Mouse (Mus musculus) kidney, embryonic 15.5 days (tissue): Measurements from ENCODE around the gene Emid1. TPM values are rescaled to one million over a fixed set of nuclear protein-coding genes. Genes with fewer than 3 reads are reported as not detected.
A peak's percentile ranks its signal among the peaks of the same experiment; 100 is the strongest.

Experiments used
- ATAC-seq: fragments of 200-750 bp; cut with Nextera tagmentation; replicated peaks from 2 replicates; pipeline ENCODE4 v1.8.0; 2017; ENCODE audit warnings: moderate TSS enrichment; ENCODE audit not compliant: low FRiP score
- H3K27ac ChIP-seq: fragments of 300-500 bp; sonication (generic); 2 replicates; pipeline ENCODE4 v1.5.1; 2015; ENCODE audit warnings: mild to moderate bottlenecking, inconsistent platforms
- H3K27me3 ChIP-seq: fragments of 300-500 bp; sonication (generic); 2 replicates; pipeline ENCODE4 v1.6.1; 2015; ENCODE audit warnings: inconsistent platforms
- H3K36me3 ChIP-seq: fragments of 300-500 bp; sonication (generic); 2 replicates; pipeline ENCODE4 v1.6.1; 2015; ENCODE audit warnings: inconsistent platforms
- H3K4me1 ChIP-seq: fragments of 300-500 bp; sonication (generic); 2 replicates; pipeline ENCODE4 v1.6.1; 2015; ENCODE audit warnings: inconsistent platforms
- H3K4me2 ChIP-seq: fragments of 300-500 bp; sonication (generic); 2 replicates; pipeline ENCODE4 v1.6.1; 2015; ENCODE audit warnings: moderate library complexity, mild to moderate bottlenecking, inconsistent platforms
- H3K4me3 ChIP-seq: fragments of 300-500 bp; sonication (generic); replicated peaks from 2 replicates; pipeline ENCODE4 v1.5.1; 2015; ENCODE audit warnings: mild to moderate bottlenecking, inconsistent platforms
- H3K9ac ChIP-seq: fragments of 300-500 bp; sonication (generic); 2 replicates; pipeline ENCODE4 v1.6.1; 2015; ENCODE audit warnings: mild to moderate bottlenecking, inconsistent platforms
- H3K9me3 ChIP-seq: fragments of 300-500 bp; sonication (generic); replicated peaks from 2 replicates; pipeline ENCODE4 v1.6.1; 2016; ENCODE audit warnings: inconsistent platforms
- WGBS: fragments of 180-500 bp; shearing (Covaris S2); methylation state at CpG from one replicate; pipeline ENCODE4 v1.1.7; 2015; ENCODE audit warnings: mixed read lengths; 5-methylcytosine and 5-hydroxymethylcytosine counted together
- polyA plus RNA-seq: library from polyadenylated mRNA; unstranded; fragments of >200 nt; fragmentation: Nextera tagmentation; extraction: Ambion mirVana; gene quantifications from 2 replicates; pipeline ENCODE4 v1.2.1, GENCODE M21; 2015

The Emid1 gene
- polyA plus RNA-seq, 1 experiment from 2014 or later, result 191 TPM

DNA sequence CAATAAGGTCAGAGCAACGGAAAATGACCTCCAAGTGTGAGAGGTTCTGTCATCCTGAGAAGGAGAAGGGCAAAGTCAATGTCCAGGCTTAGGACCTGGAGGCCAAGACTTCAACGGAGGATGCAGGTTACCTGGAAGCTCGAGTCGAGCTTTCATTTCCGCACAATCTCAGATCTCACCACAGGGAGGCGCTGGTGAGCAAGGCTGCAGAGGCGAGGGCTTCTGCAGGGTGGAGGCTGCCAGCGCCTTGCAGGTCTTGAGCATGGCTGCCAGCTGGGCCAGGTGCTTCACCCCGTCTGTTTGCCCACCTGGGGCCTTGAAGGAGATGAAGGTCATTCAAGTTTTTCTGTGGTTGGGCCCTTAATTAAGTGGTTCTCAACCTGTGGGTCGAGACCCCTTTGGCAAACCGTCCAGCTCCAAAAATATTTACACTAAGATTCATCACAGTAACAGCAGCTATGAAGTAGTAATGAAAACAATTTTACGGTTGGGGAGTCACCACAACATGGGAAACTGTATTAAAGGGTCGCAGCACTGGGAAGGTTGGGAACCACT lies 29.9 kb upstream of the Emid1 start:
- H3K4me1 ChIP-seq, result peaks cover 26% of the 10 kb centered on the region
- no peak overlapping the region for H3K4me2 ChIP-seq
- no peak overlapping the region for H3K4me3 ChIP-seq
- H3K9me3 ChIP-seq, result no peaks in the 10 kb centered on the region
- H3K9ac ChIP-seq, result no peak overlapping the region
- no peaks in the 10 kb centered on the region for H3K36me3 ChIP-seq
- no peaks in the 10 kb centered on the region for H3K27me3 ChIP-seq
- no peak for ATAC-seq
- WGBS, result 12% methylated on average over 13 of the region's 13 CpGs
- peak overlapping the region; percentile 73 for H3K27ac ChIP-seq

GRCm38 (mm10) chr11:5179391-5179790 lies 27.3 kb upstream of the Emid1 start:
- H3K4me3 ChIP-seq, result no peak overlapping the region
- H3K9ac ChIP-seq, result no peak overlapping the region
- H3K4me1 ChIP-seq, result peaks cover 21% of the 10 kb centered on the region
- H3K4me2 ChIP-seq, result no peak overlapping the region
- 40% methylated on average over 8 of the region's 8 CpGs for WGBS
- ATAC-seq, result no peak
- H3K27me3 ChIP-seq, result no peaks in the 10 kb centered on the region
- H3K9me3 ChIP-seq, result no peaks in the 10 kb centered on the region
- no peaks in the 10 kb centered on the region for H3K36me3 ChIP-seq
- no peak overlapping the region for H3K27ac ChIP-seq

- Histone ChIP-seq H3K9me3 (no peaks in the 10 kb centered on the region), H3K36me3 (no peaks in the 10 kb centered on the region), H3K27me3 (no peaks in the 10 kb centered on the region), H3K27ac (no peak overlapping the region), H3K4me1 (peaks cover 23% of the 10 kb centered on the region), H3K4me2 (no peak overlapping the region), H3K9ac (no peak overlapping the region), H3K4me3 (no peak overlapping the region)
- ATAC-seq, result no peak
- 69% methylated on average over 12 of the region's 12 CpGs for WGBS
Measured at GRCm38 (mm10) chr11:5177171-5177570, 25.1 kb upstream of the Emid1 start.

GRCm38 (mm10) chr11:5176685-5177084 lies 24.6 kb upstream of the Emid1 start:
- peaks cover 18% of the 10 kb centered on the region for H3K4me1 ChIP-seq
- H3K27me3 ChIP-seq, result no peaks in the 10 kb centered on the region
- no peak overlapping the region for H3K9ac ChIP-seq
- 68% methylated on average over 8 of the region's 8 CpGs for WGBS
- no peak overlapping the region for H3K4me3 ChIP-seq
- H3K9me3 ChIP-seq, result no peaks in the 10 kb centered on the region
- no peak overlapping the region for H3K4me2 ChIP-seq
- H3K27ac ChIP-seq, result no peak overlapping the region
- ATAC-seq, result no peak
- no peaks in the 10 kb centered on the region for H3K36me3 ChIP-seq

DNA sequence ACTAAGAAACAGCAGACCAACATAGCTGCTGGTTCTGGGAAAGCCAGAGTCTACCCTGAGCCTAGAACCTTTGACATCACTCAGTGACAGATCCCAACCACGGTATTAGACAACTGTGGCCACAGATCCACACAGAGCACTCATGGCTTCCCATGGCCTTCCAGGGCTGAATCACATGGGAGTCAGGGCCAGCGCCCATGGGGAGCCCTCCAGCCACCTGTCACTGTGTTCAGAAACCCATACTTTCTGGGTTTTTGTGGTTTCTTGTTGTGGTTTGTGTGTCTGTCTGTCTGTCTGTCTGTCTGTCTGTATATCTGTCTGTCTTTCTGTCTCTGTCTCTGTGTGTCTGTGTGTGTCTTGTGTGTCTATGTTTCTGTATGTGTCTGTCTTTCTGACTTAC lies 23.8 kb upstream of the Emid1 start:
- 78% methylated on average over 2 of the region's 2 CpGs for WGBS
- no peaks in the 10 kb centered on the region for H3K27me3 ChIP-seq
- ATAC-seq, result no peak

DNA sequence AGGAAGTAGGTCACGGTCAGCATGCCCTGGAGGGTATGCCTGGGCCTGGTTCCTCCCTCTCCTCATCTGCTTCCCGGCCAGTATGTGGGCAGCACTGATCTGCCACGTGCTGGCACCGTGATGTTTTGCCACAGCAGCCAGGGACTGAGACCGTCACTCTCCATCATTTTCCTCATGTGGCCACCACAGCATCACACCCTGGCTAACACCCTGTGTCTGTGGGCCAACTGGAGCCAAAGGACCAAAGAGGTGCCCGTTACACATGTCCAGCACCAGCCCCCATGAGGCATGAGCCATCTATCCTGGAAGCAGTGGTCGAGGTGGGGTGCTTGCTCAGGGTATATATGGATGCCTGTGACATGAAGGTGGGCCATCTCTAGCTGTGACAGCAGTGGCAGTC lies 23.1 kb upstream of the Emid1 start:
- no peak overlapping the region for H3K9ac ChIP-seq
- no peaks in the 10 kb centered on the region for H3K27me3 ChIP-seq
- H3K4me3 ChIP-seq, result no peak overlapping the region
- ATAC-seq, result no peak
- peaks cover 25% of the 10 kb centered on the region for H3K4me1 ChIP-seq
- WGBS, result 90% methylated on average over 7 of the region's 7 CpGs
- H3K9me3 ChIP-seq, result no peaks in the 10 kb centered on the region
- H3K27ac ChIP-seq, result no peak overlapping the region
- H3K4me2 ChIP-seq, result no peak overlapping the region
- H3K36me3 ChIP-seq, result no peaks in the 10 kb centered on the region

More for the DNA sequence above, 23.8 kb upstream of the Emid1 start:
- H3K4me3 ChIP-seq, result no peak overlapping the region
- peaks cover 18% of the 10 kb centered on the region for H3K4me1 ChIP-seq
- H3K9ac ChIP-seq, result no peak overlapping the region
- H3K36me3 ChIP-seq, result no peaks in the 10 kb centered on the region
- no peak overlapping the region for H3K4me2 ChIP-seq
- no peaks in the 10 kb centered on the region for H3K9me3 ChIP-seq
- H3K27ac ChIP-seq, result no peak overlapping the region

DNA sequence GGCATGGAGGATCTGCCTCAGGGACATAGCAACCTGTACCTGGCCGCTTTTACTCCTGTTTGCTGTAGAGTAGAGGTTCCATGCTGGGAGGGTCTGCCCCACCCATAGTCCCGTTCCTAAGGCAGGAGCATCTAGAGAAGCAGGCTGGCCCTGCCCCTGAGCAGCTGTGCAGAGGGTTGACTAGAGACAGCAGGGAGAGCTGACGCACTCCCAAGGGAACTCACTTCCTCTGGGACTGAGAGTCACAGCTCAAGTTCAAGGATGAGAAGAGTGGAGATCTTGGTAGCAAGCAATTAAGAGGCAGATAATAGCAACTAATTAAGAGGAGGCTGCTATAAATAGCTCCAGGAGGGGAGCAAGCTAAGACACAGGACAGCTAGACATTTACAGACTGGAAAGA lies 20.8 kb upstream of the Emid1 start:
- no peak for ATAC-seq
- no peaks in the 10 kb centered on the region for H3K36me3 ChIP-seq
- peaks cover 25% of the 10 kb centered on the region for H3K4me1 ChIP-seq
- H3K27ac ChIP-seq, result peak overlapping the region; percentile 7; the same call in 1 of the 2 replicates
- no peaks in the 10 kb centered on the region for H3K9me3 ChIP-seq
- no peak overlapping the region for H3K9ac ChIP-seq
- no peaks in the 10 kb centered on the region for H3K27me3 ChIP-seq
- WGBS, result 50% methylated on average over 3 of the region's 3 CpGs
- no peak overlapping the region for H3K4me3 ChIP-seq
- no peak overlapping the region for H3K4me2 ChIP-seq

- peaks cover 27% of the 10 kb centered on the region for H3K4me1 ChIP-seq
- no peaks in the 10 kb centered on the region for H3K36me3 ChIP-seq
- WGBS, result 70% methylated on average over 9 of the region's 9 CpGs
- H3K9ac ChIP-seq, result no peak overlapping the region
- H3K27me3 ChIP-seq, result no peaks in the 10 kb centered on the region
- no peak for ATAC-seq
- no peak overlapping the region for H3K27ac ChIP-seq
- H3K4me2 ChIP-seq, result no peak overlapping the region
- H3K4me3 ChIP-seq, result no peak overlapping the region
- no peaks in the 10 kb centered on the region for H3K9me3 ChIP-seq
Measured at GRCm38 (mm10) chr11:5167311-5167710, 15.3 kb upstream of the Emid1 start.

- Histone ChIP-seq H3K4me1 (peaks cover 21% of the 10 kb centered on the region), H3K36me3 (no peaks in the 10 kb centered on the region), H3K9ac (no peak overlapping the region), H3K27me3 (no peaks in the 10 kb centered on the region), H3K27ac (peak overlapping the region; percentile 20), H3K4me3 (no peak overlapping the region), H3K4me2 (no peak overlapping the region), H3K9me3 (no peaks in the 10 kb centered on the region)
- 21% methylated on average over 8 of the region's 8 CpGs for WGBS
- 0 out of 2 replicates have a peak, but pooled peaks have one; percentile 34 for ATAC-seq
Measured at GRCm38 (mm10) chr11:5165471-5165916, 13.4 kb upstream of the Emid1 start.

GRCm38 (mm10) chr11:5164310-5164709 lies 12.3 kb upstream of the Emid1 start:
- Histone ChIP-seq H3K4me3 (no peak overlapping the region), H3K9ac (no peak overlapping the region), H3K4me2 (no peak overlapping the region), H3K27me3 (no peaks in the 10 kb centered on the region), H3K27ac (no peak overlapping the region), H3K9me3 (no peaks in the 10 kb centered on the region), H3K4me1 (peaks cover 23% of the 10 kb centered on the region), H3K36me3 (no peaks in the 10 kb centered on the region)
- 24% methylated on average over 8 of the region's 8 CpGs for WGBS
- ATAC-seq, result no peak

DNA sequence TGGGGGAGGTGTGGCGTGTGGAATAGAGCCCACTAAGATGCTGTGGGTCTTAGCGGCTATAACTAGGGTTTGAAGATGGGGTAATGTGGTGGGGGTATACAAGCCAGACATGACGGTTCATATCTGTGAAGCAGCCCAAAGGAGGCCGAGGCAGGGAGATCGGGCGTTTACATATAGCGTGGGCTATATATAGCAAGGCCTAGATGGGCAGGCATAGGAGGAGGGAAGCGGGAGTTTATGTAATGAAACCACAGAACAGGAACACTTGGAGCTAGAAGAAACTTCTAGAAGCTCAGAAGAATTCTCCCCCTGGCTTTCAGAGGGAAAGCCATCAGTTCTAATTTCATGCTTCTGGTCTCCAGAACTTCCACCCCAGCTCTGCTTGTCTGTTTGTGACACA lies 11.4 kb upstream of the Emid1 start:
- H3K27ac ChIP-seq, result no peak overlapping the region
- no peak overlapping the region for H3K9ac ChIP-seq
- peaks cover 24% of the 10 kb centered on the region for H3K4me1 ChIP-seq
- no peaks in the 10 kb centered on the region for H3K9me3 ChIP-seq
- H3K36me3 ChIP-seq, result no peaks in the 10 kb centered on the region
- H3K4me2 ChIP-seq, result no peak overlapping the region
- 91% methylated on average over 8 of the region's 8 CpGs for WGBS
- H3K4me3 ChIP-seq, result no peak overlapping the region
- no peak for ATAC-seq
- H3K27me3 ChIP-seq, result no peaks in the 10 kb centered on the region

- Histone ChIP-seq H3K9ac (no peak overlapping the region), H3K36me3 (no peaks in the 10 kb centered on the region), H3K4me3 (no peak overlapping the region), H3K27me3 (no peaks in the 10 kb centered on the region), H3K4me2 (no peak overlapping the region), H3K9me3 (no peaks in the 10 kb centered on the region), H3K27ac (no peak overlapping the region), H3K4me1 (peaks cover 37% of the 10 kb centered on the region)
- no peak for ATAC-seq
- WGBS, result 76% methylated on average over 17 of the region's 17 CpGs
Measured at GRCm38 (mm10) chr11:5160722-5161485, 8.8 kb upstream of the Emid1 start.
